Mouse (Mus musculus): Measurements from ENCODE around the gene Krtap4-1. TPM values are rescaled to one million over a fixed set of nuclear protein-coding genes. Genes with fewer than 3 reads are reported as not detected.
"Not testable (repeated sequence)": the region's sequence is repeated elsewhere in the genome, so short reads cannot be mapped to it uniquely, and the experiment has no call there.

Krtap4-1 gene
- polyA plus RNA-seq, 1 experiment from 2014 or later: not detected

DNA sequence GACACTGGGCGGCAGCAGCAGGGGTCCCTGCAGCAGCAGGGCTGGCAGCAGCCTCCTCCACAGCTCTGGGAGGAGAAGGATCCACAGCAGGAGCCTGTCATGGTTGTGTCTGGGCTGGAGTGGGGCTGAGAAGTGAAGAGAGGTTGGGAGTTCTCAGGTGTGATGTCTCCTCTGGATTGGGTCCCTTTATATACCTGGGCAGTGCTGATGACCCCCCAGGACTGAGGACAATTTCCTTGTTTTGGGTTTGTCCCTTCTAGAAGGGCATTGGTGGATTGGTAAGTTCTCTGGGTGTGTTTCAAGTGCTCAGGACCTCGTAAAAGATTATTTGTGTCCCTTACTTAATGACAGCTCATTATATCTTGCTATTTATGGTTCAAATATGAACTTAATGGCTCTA, 17.9 kb downstream of the Krtap4-1 start, which contains the start of gene Gm11937:
TSS of gene Gm11937 (minus strand) at position 101 of the 400 bp plus-strand sequence.
- not testable (repeated sequence) for H3K4me1 ChIP-seq (ENCODE audit: control insufficient read depth, insufficient read depth, low read length); H3K36me3 ChIP-seq (ENCODE audit: control insufficient read depth, insufficient read depth, low read length); ATAC-seq (ENCODE audit: insufficient number of reproducible peaks, insufficient read depth, low FRiP score, low read depth); H3K27ac ChIP-seq (ENCODE audit: low read length); H3K9me3 ChIP-seq (ENCODE audit: control insufficient read depth, low read depth, low read length); H3K9ac ChIP-seq (replicated peaks; ENCODE audit: low read depth, low read length); H3K4me3 ChIP-seq (ENCODE audit: low read depth, low read length); H3K27me3 ChIP-seq (ENCODE audit: control insufficient read depth, insufficient read depth, low read length); H3K4me2 ChIP-seq (replicated peaks; ENCODE audit: low read depth, low read length)
- WGBS: 66% methylated on average over 1 of the region's 2 CpGs

DNA sequence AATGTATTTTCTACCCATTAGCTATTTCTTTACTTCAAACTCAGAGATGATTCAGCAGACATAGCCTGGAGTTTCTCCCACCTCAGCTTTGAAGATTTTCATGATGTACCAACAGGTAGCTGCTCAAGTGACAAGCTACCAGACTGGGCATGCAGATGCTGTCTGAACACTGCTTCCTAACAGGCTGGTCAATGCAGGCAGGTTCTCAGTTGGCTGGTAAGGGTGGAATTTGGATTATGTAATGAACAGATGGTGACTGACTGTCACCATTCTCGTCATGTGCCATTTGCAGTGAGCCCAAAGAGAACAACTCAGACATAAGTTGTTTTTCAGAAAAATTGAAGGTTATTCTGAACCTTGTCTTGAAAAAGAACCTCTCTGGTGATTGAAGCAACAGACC, 18.9 kb downstream of the Krtap4-1 start:
- Histone ChIP-seq H3K27me3 (ENCODE audit: control insufficient read depth, insufficient read depth, low read length) (no peaks in the 10 kb centered on the region), H3K27ac (ENCODE audit: low read length) (no peak overlapping the region), H3K4me3 (ENCODE audit: low read depth, low read length) (no peak overlapping the region), H3K4me2 (replicated peaks; ENCODE audit: low read depth, low read length) (no peak overlapping the region), H3K4me1 (ENCODE audit: control insufficient read depth, insufficient read depth, low read length) (no peaks in the 10 kb centered on the region), H3K9me3 (ENCODE audit: control insufficient read depth, low read depth, low read length) (no peaks in the 10 kb centered on the region), H3K36me3 (ENCODE audit: control insufficient read depth, insufficient read depth, low read length) (no peaks in the 10 kb centered on the region), H3K9ac (replicated peaks; ENCODE audit: low read depth, low read length) (no peak overlapping the region)
- ATAC-seq (ENCODE audit: insufficient number of reproducible peaks, insufficient read depth, low FRiP score, low read depth): no peak
- WGBS: 70% methylated on average over 1 of the region's 1 CpGs

DNA sequence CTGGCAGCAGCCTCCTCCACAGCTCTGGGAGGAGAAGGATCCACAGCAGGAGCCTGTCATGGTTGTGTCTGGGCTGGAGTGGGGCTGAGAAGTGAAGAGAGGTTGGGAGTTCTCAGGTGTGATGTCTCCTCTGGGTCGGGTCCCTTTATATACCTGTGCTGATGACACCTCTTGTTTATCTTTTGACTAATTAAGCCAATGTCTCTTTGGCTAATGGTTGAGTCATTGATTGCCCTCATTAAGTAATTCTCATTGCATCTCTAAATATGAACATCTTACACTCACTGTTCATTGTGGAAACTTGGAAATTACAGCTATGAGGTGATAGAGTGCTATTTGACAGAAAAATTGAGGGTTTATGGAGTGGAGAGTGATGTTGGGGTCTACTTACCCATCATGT, 24.8 kb downstream of the Krtap4-1 start, which contains the start of gene Gm11938:
TSS of gene Gm11938 (minus strand) at position 101 of the 400 bp plus-strand sequence.
- not testable (repeated sequence) for H3K36me3 ChIP-seq (ENCODE audit: control insufficient read depth, insufficient read depth, low read length); H3K4me2 ChIP-seq (replicated peaks; ENCODE audit: low read depth, low read length); H3K4me1 ChIP-seq (ENCODE audit: control insufficient read depth, insufficient read depth, low read length); H3K27me3 ChIP-seq (ENCODE audit: control insufficient read depth, insufficient read depth, low read length); H3K27ac ChIP-seq (ENCODE audit: low read length); H3K9ac ChIP-seq (replicated peaks; ENCODE audit: low read depth, low read length); H3K9me3 ChIP-seq (ENCODE audit: control insufficient read depth, low read depth, low read length); ATAC-seq (ENCODE audit: insufficient number of reproducible peaks, insufficient read depth, low FRiP score, low read depth); H3K4me3 ChIP-seq (ENCODE audit: low read depth, low read length)
- 50% methylated on average over 1 of the region's 1 CpGs for WGBS

- H3K9me3 ChIP-seq (ENCODE audit: control insufficient read depth, low read depth, low read length); ATAC-seq (ENCODE audit: insufficient number of reproducible peaks, insufficient read depth, low FRiP score, low read depth); H3K27me3 ChIP-seq (ENCODE audit: control insufficient read depth, insufficient read depth, low read length); H3K9ac ChIP-seq (replicated peaks; ENCODE audit: low read depth, low read length); H3K27ac ChIP-seq (ENCODE audit: low read length); H3K36me3 ChIP-seq (ENCODE audit: control insufficient read depth, insufficient read depth, low read length); H3K4me2 ChIP-seq (replicated peaks; ENCODE audit: low read depth, low read length); H3K4me3 ChIP-seq (ENCODE audit: low read depth, low read length); H3K4me1 ChIP-seq (ENCODE audit: control insufficient read depth, insufficient read depth, low read length): not testable (repeated sequence)
- 82% methylated on average over 6 of the region's 6 CpGs for WGBS
Observed at GRCm38 (mm10) chr11:99597742-99598141, 30.3 kb downstream of the Krtap4-1 start, which contains the start of gene Krtap9-3. Gene Krtap9-3 (minus strand): TSS chr11:99598105.

- H3K9me3 ChIP-seq (ENCODE audit: control insufficient read depth, low read depth, low read length): no peaks in the 10 kb centered on the region
- H3K27me3 ChIP-seq (ENCODE audit: control insufficient read depth, insufficient read depth, low read length): no peaks in the 10 kb centered on the region
- H3K36me3 ChIP-seq (ENCODE audit: control insufficient read depth, insufficient read depth, low read length): no peaks in the 10 kb centered on the region
- H3K4me1 ChIP-seq (ENCODE audit: control insufficient read depth, insufficient read depth, low read length): no peaks in the 10 kb centered on the region
- no peak within 1 kb of the TSS for H3K4me3 ChIP-seq (ENCODE audit: low read depth, low read length)
- WGBS: 89% methylated on average over 6 of the region's 6 CpGs
- ATAC-seq (ENCODE audit: insufficient number of reproducible peaks, insufficient read depth, low FRiP score, low read depth): no peak
- H3K27ac ChIP-seq (ENCODE audit: low read length): no peak within 1 kb of the TSS
- H3K4me2 ChIP-seq (replicated peaks; ENCODE audit: low read depth, low read length): no peak within 1 kb of the TSS
- H3K9ac ChIP-seq (replicated peaks; ENCODE audit: low read depth, low read length): no peak within 1 kb of the TSS
Observed at GRCm38 (mm10) chr11:99590981-99591380, 37.1 kb downstream of the Krtap4-1 start, which contains the start of gene Krtap1-3. Gene Krtap1-3 (minus strand): TSS chr11:99591339.

DNA sequence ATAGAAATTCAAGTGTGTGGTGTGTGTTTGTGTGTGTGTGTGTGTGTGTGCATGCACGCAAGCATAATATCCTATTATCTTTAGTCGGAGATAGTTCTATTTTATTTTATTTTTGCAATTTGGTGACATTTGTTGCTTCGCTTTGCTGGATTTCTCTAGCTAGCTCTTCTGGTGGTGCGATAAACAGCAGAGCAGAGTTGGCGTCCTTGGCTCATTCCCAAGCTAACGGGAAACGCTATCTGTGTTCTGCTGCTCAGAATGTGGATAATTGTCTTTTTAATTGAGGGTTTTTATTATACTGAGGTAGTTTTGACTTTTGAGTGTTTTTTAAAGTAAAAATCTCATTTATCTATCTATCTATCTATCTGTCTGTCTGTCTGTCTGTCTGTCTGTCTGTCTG, 42.9 kb downstream of the Krtap4-1 start:
- H3K27ac ChIP-seq (ENCODE audit: low read length): no peak overlapping the region
- H3K9ac ChIP-seq (replicated peaks; ENCODE audit: low read depth, low read length): no peak overlapping the region
- no peak overlapping the region for H3K4me2 ChIP-seq (replicated peaks; ENCODE audit: low read depth, low read length)
- ATAC-seq (ENCODE audit: insufficient number of reproducible peaks, insufficient read depth, low FRiP score, low read depth): no peak
- no peak overlapping the region for H3K4me3 ChIP-seq (ENCODE audit: low read depth, low read length)
- 89% methylated on average over 7 of the region's 7 CpGs for WGBS
- H3K9me3 ChIP-seq (ENCODE audit: control insufficient read depth, low read depth, low read length): no peaks in the 10 kb centered on the region
- H3K4me1 ChIP-seq (ENCODE audit: control insufficient read depth, insufficient read depth, low read length): no peaks in the 10 kb centered on the region
- H3K36me3 ChIP-seq (ENCODE audit: control insufficient read depth, insufficient read depth, low read length): no peaks in the 10 kb centered on the region
- no peaks in the 10 kb centered on the region for H3K27me3 ChIP-seq (ENCODE audit: control insufficient read depth, insufficient read depth, low read length)

DNA sequence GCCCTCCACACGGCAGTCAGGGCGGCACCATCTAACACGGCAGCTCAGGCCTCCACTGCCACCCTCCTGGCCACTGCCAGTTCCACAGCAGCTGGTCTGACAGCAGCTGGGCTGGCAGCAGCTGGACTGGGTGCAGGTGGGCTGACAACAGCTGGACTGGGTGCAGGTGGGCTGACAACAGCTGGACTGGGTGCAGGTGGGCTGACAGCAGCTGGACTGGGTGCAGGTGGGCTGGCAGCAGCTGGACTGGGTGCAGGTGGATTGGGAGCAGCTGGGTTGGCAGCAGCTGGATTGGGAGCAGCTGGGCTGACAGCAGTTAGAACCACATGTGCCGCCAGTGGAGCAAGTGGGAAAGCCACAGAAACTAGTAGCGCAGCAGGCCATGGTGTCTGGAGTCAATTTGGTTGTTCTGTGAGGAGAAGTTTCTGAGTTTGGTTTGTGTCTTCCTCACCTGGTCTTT, 44.8 kb downstream of the Krtap4-1 start, which contains the start of gene Krtap1-4:
TSS of gene Krtap1-4 (minus strand) at position 410 of the 460 bp plus-strand sequence.
- ATAC-seq (ENCODE audit: insufficient number of reproducible peaks, insufficient read depth, low FRiP score, low read depth): no peak
- no peak within 1 kb of the TSS for H3K4me2 ChIP-seq (replicated peaks; ENCODE audit: low read depth, low read length)
- no peaks in the 10 kb centered on the region for H3K27me3 ChIP-seq (ENCODE audit: control insufficient read depth, insufficient read depth, low read length)
- no peak within 1 kb of the TSS for H3K4me3 ChIP-seq (ENCODE audit: low read depth, low read length)
- no peak within 1 kb of the TSS for H3K27ac ChIP-seq (ENCODE audit: low read length)
- no peaks in the 10 kb centered on the region for H3K36me3 ChIP-seq (ENCODE audit: control insufficient read depth, insufficient read depth, low read length)
- H3K9me3 ChIP-seq (ENCODE audit: control insufficient read depth, low read depth, low read length): no peaks in the 10 kb centered on the region
- H3K4me1 ChIP-seq (ENCODE audit: control insufficient read depth, insufficient read depth, low read length): no peaks in the 10 kb centered on the region
- no peak within 1 kb of the TSS for H3K9ac ChIP-seq (replicated peaks; ENCODE audit: low read depth, low read length)
- WGBS: 85% methylated on average over 5 of the region's 5 CpGs

GRCm38 (mm10) chr11:99581564-99581963, 46.5 kb downstream of the Krtap4-1 start:
- Histone ChIP-seq H3K9me3 (ENCODE audit: control insufficient read depth, low read depth, low read length) (no peaks in the 10 kb centered on the region), H3K4me3 (ENCODE audit: low read depth, low read length) (no peak overlapping the region), H3K4me1 (ENCODE audit: control insufficient read depth, insufficient read depth, low read length) (no peaks in the 10 kb centered on the region), H3K4me2 (replicated peaks; ENCODE audit: low read depth, low read length) (no peak overlapping the region), H3K9ac (replicated peaks; ENCODE audit: low read depth, low read length) (no peak overlapping the region), H3K27ac (ENCODE audit: low read length) (no peak overlapping the region), H3K27me3 (ENCODE audit: control insufficient read depth, insufficient read depth, low read length) (no peaks in the 10 kb centered on the region), H3K36me3 (ENCODE audit: control insufficient read depth, insufficient read depth, low read length) (no peaks in the 10 kb centered on the region)
- no peak for ATAC-seq (ENCODE audit: insufficient number of reproducible peaks, insufficient read depth, low FRiP score, low read depth)
- 84% methylated on average over 6 of the region's 6 CpGs for WGBS

DNA sequence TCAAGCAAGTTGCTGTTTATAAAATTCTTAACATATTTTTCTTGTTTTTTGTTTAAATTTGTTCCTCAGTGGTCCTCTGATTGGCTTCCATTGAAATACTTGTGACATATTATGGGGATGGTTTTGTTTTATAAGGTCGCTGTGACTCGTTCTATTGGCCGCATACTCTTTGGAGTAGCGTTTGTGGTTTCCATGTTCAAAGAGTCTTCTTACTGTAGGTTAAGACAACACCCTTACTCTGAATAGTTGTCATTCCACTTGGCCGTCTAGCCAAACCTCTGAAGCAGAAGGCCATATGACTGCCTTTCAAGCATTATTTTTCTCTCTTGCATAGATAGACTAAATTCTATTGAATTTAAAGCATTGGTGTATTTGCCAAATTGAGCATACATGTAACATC, 47.0 kb downstream of the Krtap4-1 start:
- no peak for ATAC-seq (ENCODE audit: insufficient number of reproducible peaks, insufficient read depth, low FRiP score, low read depth)
- 90% methylated on average over 5 of the region's 5 CpGs for WGBS

More for the DNA sequence above, 47.0 kb downstream of the Krtap4-1 start:
- Histone ChIP-seq H3K4me2 (replicated peaks; ENCODE audit: low read depth, low read length) (no peak overlapping the region), H3K27me3 (ENCODE audit: control insufficient read depth, insufficient read depth, low read length) (no peaks in the 10 kb centered on the region), H3K4me1 (ENCODE audit: control insufficient read depth, insufficient read depth, low read length) (no peaks in the 10 kb centered on the region), H3K9ac (replicated peaks; ENCODE audit: low read depth, low read length) (no peak overlapping the region), H3K9me3 (ENCODE audit: control insufficient read depth, low read depth, low read length) (no peaks in the 10 kb centered on the region), H3K36me3 (ENCODE audit: control insufficient read depth, insufficient read depth, low read length) (no peaks in the 10 kb centered on the region), H3K27ac (ENCODE audit: low read length) (no peak overlapping the region), H3K4me3 (ENCODE audit: low read depth, low read length) (no peak overlapping the region)

Data from stomach, embryonic 14.5 days (tissue).